Mouse (Mus musculus): ENCODE data around the gene Kcnq1.

DNA sequence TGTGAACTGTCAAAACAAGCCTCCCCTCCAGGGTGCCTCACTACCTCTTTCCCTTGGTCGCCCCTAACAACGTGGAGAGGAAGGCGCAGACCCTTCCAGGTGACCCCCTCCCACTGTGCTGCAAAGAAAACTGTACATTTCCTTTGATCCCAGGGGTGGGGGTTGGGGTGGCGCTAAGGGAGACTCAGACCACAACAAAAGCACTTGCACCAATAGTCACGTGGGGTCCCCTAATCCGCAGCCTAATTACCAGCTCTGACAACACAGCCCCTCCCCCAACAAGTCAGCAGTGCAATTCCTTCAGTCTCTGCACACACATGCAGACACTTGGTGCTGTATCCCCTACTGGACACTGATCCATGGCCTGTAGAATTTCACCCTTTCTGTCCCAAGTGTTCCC lies 361.6 kb downstream of the Kcnq1 start:
- no peak for TF ChIP-seq POLR2A (IDR thresholded peaks at IDR 0.05; ENCODE audit: low read depth, low read length)
- no peak for TF ChIP-seq CTCF (IDR thresholded peaks at IDR 0.05; ENCODE audit: extremely low read depth, insufficient read depth, insufficient read length, insufficient replicate concordance)
